Mouse (Mus musculus) liver, embryonic 14.5 days (tissue): ENCODE data around the gene Prdx4. TPM values are rescaled to one million over a fixed set of nuclear protein-coding genes. Genes with fewer than 3 reads are reported as not detected.
"Not testable (repeated sequence)": the region's sequence is repeated elsewhere in the genome, so short reads cannot be mapped to it uniquely, and the experiment has no call there.

ENCODE experiments used
- ATAC-seq: fragments of 200-750 bp; cut with Nextera tagmentation; 2 replicates; pipeline ENCODE4 v1.8.0; 2017; ENCODE audit warnings: moderate number of reproducible peaks, mild to moderate bottlenecking, moderate library complexity; ENCODE audit not compliant: insufficient read depth
- DNase-seq, 3 experiments: peaks; one replicate each; pipeline ENCODE4 v3.0.0-alpha.2; 2012 to 2013; ENCODE audit warnings: low read depth in 3 of 3, low spot score in 3 of 3
- H3K27ac ChIP-seq: fragments of 300-500 bp; sonication (generic); 2 replicates; pipeline ENCODE4 v1.5.1; 2014; ENCODE audit warnings: moderate library complexity, mild to moderate bottlenecking, control low read depth, inconsistent platforms
- H3K27me3 ChIP-seq: fragments of 300-500 bp; sonication (generic); 2 replicates; pipeline ENCODE4 v1.6.1; 2014; ENCODE audit warnings: mild to moderate bottlenecking, low read length, moderate library complexity; ENCODE audit not compliant: control insufficient read depth, insufficient read depth
- H3K36me3 ChIP-seq: fragments of 300-500 bp; sonication (generic); replicated peaks from 2 replicates; pipeline ENCODE4 v1.6.1; 2014; ENCODE audit warnings: low read depth; ENCODE audit not compliant: control insufficient read depth, insufficient read depth
- H3K4me1 ChIP-seq, 2 experiments: fragments of 200-500 bp in 1 of 2; fragments of 300-500 bp in 1 of 2; sonication (generic) in 1 of 2; replicated peaks; 2 replicates each; pipeline ENCODE4 v1.6.1; 2012 to 2014; ENCODE audit warnings: antibody characterized with exemption in 1 of 2, inconsistent platforms in 1 of 2, low read length in 1 of 2; ENCODE audit not compliant: control insufficient read depth in 2 of 2, insufficient read depth in 2 of 2
- H3K4me2 ChIP-seq: fragments of 300-500 bp; sonication (generic); 2 replicates; pipeline ENCODE4 v1.6.1; 2014; ENCODE audit warnings: low read depth, mild to moderate bottlenecking, control low read depth, moderate library complexity
- H3K4me3 ChIP-seq, 2 experiments: fragments of 200-500 bp in 1 of 2; fragments of 300-500 bp in 1 of 2; sonication (generic) in 1 of 2; 2 replicates each; pipeline ENCODE4 v1.5.1; 2012 to 2014; ENCODE audit warnings: low read depth in 2 of 2, low read length in 2 of 2, mild to moderate bottlenecking in 2 of 2, control low read depth in 1 of 2, inconsistent platforms in 1 of 2, moderate library complexity in 1 of 2; ENCODE audit not compliant: insufficient read depth in 1 of 2
- H3K9ac ChIP-seq: fragments of 300-500 bp; sonication (generic); replicated peaks from 2 replicates; pipeline ENCODE4 v1.6.1; 2014; ENCODE audit warnings: mild to moderate bottlenecking, control low read depth, moderate library complexity
- H3K9me3 ChIP-seq: fragments of 300-500 bp; sonication (generic); 2 replicates; pipeline ENCODE4 v1.6.1; 2016; ENCODE audit warnings: low read length, mixed read lengths; ENCODE audit not compliant: control insufficient read depth
- CTCF ChIP-seq: IDR thresholded peaks from 2 replicates; pipeline ENCODE4 v1.5.1; 2016; ENCODE audit warnings: antibody characterized with exemption, low read depth, control low read depth
- EP300 ChIP-seq: IDR thresholded peaks from 2 replicates; pipeline ENCODE4 v1.6.1; 2016; ENCODE audit warnings: antibody characterized with exemption, low read depth
- WGBS: fragments of 180-500 bp; shearing (Covaris S2); extraction: QIAGEN DNeasy Blood & Tissue Kit; methylation state at CpG from one replicate; pipeline ENCODE4 v1.1.7; 2014; ENCODE audit not compliant: insufficient replicate concordance; 5-methylcytosine and 5-hydroxymethylcytosine counted together
- polyA plus RNA-seq, 2 experiments: library from polyadenylated mRNA; depleted of rRNA in 1 of 2; stranded (reverse) in 1 of 2; unstranded in 1 of 2; fragments of >200 nt; fragmentation: Nextera tagmentation in 1 of 2; extraction: Ambion mirVana in 1 of 2; gene quantifications; 2 replicates each; pipeline versions ENCODE4 v1.2.1 to v1.2.3; 2012 to 2014

The Prdx4 gene
- 75.7 and 84.2 TPM in 2 replicates for polyA plus RNA-seq (2012; rRNA removed)
- 177 and 181 TPM in 2 replicates for polyA plus RNA-seq (2014; fragmentation: Nextera tagmentation; extraction: Ambion mirVana)

DNA sequence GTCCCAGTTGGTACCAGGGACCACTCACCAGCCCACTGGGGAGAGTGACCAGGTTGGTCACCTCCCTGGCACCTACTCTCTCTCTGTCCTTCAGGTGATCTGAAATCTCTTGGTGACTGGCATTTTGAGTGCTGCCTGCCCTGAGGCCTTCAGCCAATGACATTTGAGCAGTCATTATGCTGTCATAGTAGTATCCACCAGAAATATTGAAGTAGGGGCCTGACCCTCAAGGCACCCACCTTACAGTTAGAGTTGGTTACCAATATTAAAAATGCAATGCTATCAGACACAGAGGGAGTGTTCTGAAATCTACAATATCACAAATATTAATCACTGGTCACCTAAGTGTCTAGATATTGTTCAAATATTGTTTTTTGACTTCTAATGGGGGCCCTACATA lies at the start of gene Prdx4:
Gene Prdx4 (minus strand): TSS at position 101 of the 400 bp plus-strand sequence.
- Histone ChIP-seq H3K9ac (no peak within 1 kb of the TSS), H3K4me1 (peaks cover 0 to 3% of the 10 kb centered on the region in 2 experiments; a peak in 1 of 4 replicates), H3K4me3 (no peak within 1 kb of the TSS), H3K27ac (no peak within 1 kb of the TSS), H3K27me3 (no peaks in the 10 kb centered on the region), H3K4me2 (no peak within 1 kb of the TSS), H3K9me3 (no peaks in the 10 kb centered on the region), H3K36me3 (no peaks in the 10 kb centered on the region)
- DNase-seq: no peak
- no peak for ATAC-seq
- TF ChIP-seq CTCF (no peak), EP300 (no peak)

DNA sequence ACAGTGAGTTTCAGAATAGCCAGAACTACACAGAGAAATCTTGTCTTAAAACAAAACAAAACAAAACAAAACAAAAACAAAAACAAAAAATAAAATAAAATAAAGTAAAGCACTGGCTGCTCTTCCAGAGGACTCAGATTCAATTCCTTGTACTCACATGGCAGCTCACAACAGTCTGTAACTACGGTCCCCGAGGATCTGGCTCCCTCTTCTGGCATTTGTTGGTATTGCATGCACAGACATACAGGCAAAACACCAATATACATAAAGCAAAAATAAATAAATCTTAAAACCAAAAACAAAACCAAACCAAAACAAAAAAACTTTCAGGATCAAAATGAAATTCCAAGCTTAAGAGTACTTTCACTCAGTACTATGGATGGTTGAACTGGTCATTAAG lies 36.0 kb upstream of the Prdx4 start:
- ATAC-seq: no peak
- Histone ChIP-seq H3K4me3 (no peak overlapping the region), H3K4me1 (no peaks in the 10 kb centered on the region), H3K4me2 (no peak overlapping the region), H3K27me3 (no peaks in the 10 kb centered on the region), H3K9me3 (no peaks in the 10 kb centered on the region), H3K27ac (no peak overlapping the region), H3K36me3 (no peaks in the 10 kb centered on the region), H3K9ac (no peak overlapping the region)
- TF ChIP-seq EP300 (no peak), CTCF (peak; percentile 72)
- DNase-seq: peak in 1 of 3 experiments; percentile 4
- 3% methylated on average over 2 of the region's 2 CpGs for WGBS

DNA sequence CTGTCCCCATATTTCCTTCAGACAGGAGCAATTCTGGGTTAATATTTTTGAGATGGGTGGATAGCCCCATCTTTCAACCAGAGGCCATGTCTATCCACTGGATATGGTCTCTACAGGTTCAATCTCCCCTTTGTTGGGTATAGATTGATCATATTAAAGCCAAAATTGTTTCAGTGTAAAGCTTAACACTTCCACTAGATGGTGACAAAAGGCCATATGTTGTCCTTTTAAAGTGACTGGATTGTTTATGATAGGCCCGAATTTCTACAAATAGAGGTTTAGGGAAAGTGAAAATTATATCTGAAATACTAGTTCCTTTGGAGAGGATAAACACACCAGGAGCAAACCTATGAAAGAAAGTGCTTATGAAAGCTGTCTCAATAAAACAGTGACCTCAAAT lies 34.9 kb upstream of the Prdx4 start:
- no peak overlapping the region for H3K9ac ChIP-seq
- no peaks in the 10 kb centered on the region for H3K27me3 ChIP-seq
- no peak overlapping the region for H3K4me3 ChIP-seq
- H3K27ac ChIP-seq: no peak overlapping the region
- WGBS: 14% methylated on average over 1 of the region's 1 CpGs
- H3K36me3 ChIP-seq: no peaks in the 10 kb centered on the region
- H3K4me2 ChIP-seq: no peak overlapping the region
- TF ChIP-seq EP300 (no peak), CTCF (no peak)
- H3K4me1 ChIP-seq: no peaks in the 10 kb centered on the region
- ATAC-seq (no peak), DNase-seq (no peak)
- H3K9me3 ChIP-seq: no peaks in the 10 kb centered on the region

DNA sequence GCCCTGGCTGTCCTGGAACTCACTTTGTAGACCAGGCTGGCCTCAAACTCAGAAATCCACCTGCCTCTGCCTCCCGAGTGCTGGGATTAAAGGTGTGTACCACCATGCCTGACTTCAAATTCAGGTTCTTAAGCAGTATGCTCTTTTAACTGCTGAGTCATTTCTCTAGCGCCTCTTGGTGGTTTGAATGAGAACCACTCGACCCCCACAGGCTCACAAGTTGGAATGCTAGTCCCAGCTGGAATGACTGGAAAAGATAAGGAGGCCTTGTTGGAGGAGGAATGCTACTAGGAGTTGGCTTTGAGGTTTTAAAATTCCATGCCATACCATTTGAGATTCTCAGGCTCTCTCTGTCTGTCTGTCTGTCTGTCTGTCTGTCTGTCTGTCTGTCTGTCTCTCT lies 29.6 kb upstream of the Prdx4 start:
- 35% methylated on average over 3 of the region's 3 CpGs for WGBS
- not testable (repeated sequence) for H3K9ac ChIP-seq, DNase-seq, H3K36me3 ChIP-seq, H3K27me3 ChIP-seq, H3K4me2 ChIP-seq, H3K27ac ChIP-seq, ATAC-seq, H3K4me1 ChIP-seq, H3K4me3 ChIP-seq, H3K9me3 ChIP-seq

DNA sequence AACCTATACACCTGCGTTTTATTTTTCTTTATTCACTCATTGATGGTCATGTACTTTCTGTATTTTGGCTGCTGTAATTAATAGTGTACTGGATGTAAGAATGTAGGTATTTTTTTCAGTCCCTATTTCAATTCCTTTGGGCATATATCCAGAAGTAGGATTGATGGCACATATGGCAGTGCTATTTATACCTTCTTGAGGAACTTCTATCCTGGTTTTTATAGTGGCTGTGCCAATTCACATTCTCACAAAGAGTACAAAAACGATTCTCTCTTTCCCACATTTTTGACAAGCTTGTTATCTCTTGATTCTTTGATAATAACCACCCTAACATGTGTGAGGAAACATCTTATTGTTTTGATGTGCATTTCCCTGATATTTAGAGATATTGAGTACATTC lies 24.5 kb upstream of the Prdx4 start:
- Histone ChIP-seq H3K9ac (no peak overlapping the region), H3K9me3 (no peaks in the 10 kb centered on the region), H3K4me2 (no peak overlapping the region), H3K27ac (no peak overlapping the region), H3K27me3 (no peaks in the 10 kb centered on the region), H3K4me1 (no peaks in the 10 kb centered on the region), H3K36me3 (no peaks in the 10 kb centered on the region), H3K4me3 (no peak overlapping the region)
- DNase-seq (no peak), ATAC-seq (no peak)
- WGBS: 37% methylated on average over 2 of the region's 2 CpGs
- no peak for TF ChIP-seq CTCF
- TF ChIP-seq EP300: no peak
